Mouse (Mus musculus) stomach, postnatal 0 days (tissue): ENCODE results near the gene Rnf157. TPM values are rescaled to one million over a fixed set of nuclear protein-coding genes. Genes with fewer than 3 reads are reported as not detected.
"Not testable (repeated sequence)": the region's sequence is repeated elsewhere in the genome, so short reads cannot be mapped to it uniquely, and the experiment has no call there.

Experiments used
- ATAC-seq: fragments of 200-750 bp; cut with Nextera tagmentation; 2 replicates; pipeline ENCODE4 v1.8.0; 2017; ENCODE audit not compliant: low FRiP score, low TSS enrichment
- DNase-seq: peaks from one replicate; pipeline ENCODE4 v3.0.0-alpha.2; 2016; ENCODE audit warnings: low spot score
- H3K27ac ChIP-seq: fragments of 300-500 bp; sonication (generic); replicated peaks from 2 replicates; pipeline ENCODE4 v1.5.1; 2014; ENCODE audit warnings: mild to moderate bottlenecking, control low read depth
- H3K27me3 ChIP-seq: fragments of 300-500 bp; sonication (generic); 2 replicates; pipeline ENCODE4 v1.6.1; 2014; ENCODE audit warnings: low read length; ENCODE audit not compliant: control insufficient read depth, insufficient read depth
- H3K36me3 ChIP-seq: fragments of 300-500 bp; sonication (generic); 2 replicates; pipeline ENCODE4 v1.6.1; 2014; ENCODE audit warnings: low read length, mixed read lengths; ENCODE audit not compliant: control insufficient read depth, insufficient read depth
- H3K4me1 ChIP-seq: fragments of 300-500 bp; sonication (generic); replicated peaks from 2 replicates; pipeline ENCODE4 v1.6.1; 2014; ENCODE audit warnings: antibody characterized with exemption; ENCODE audit not compliant: control insufficient read depth, insufficient read depth
- H3K4me2 ChIP-seq: fragments of 300-500 bp; sonication (generic); replicated peaks from 2 replicates; pipeline ENCODE4 v1.6.1; 2014; ENCODE audit warnings: low read depth, mild to moderate bottlenecking, control low read depth, moderate library complexity
- H3K4me3 ChIP-seq: fragments of 300-500 bp; sonication (generic); 2 replicates; pipeline ENCODE4 v1.5.1; 2014; ENCODE audit warnings: low read depth, low read length, control low read depth
- H3K9ac ChIP-seq: fragments of 300-500 bp; sonication (generic); 2 replicates; pipeline ENCODE4 v1.6.1; 2014; ENCODE audit warnings: mild to moderate bottlenecking, low read length, control low read depth, mixed read lengths
- H3K9me3 ChIP-seq: fragments of 300-500 bp; sonication (generic); 2 replicates; pipeline ENCODE4 v1.6.1; 2016; ENCODE audit warnings: low read length; ENCODE audit not compliant: control insufficient read depth
- CTCF ChIP-seq: IDR thresholded peaks from 2 replicates; pipeline ENCODE4 v1.5.1; 2016; ENCODE audit warnings: antibody characterized with exemption, low read depth, mild to moderate bottlenecking, moderate library complexity
- EP300 ChIP-seq: optimal IDR thresholded peaks from 2 replicates; pipeline ENCODE3; 2016; ENCODE audit warnings: antibody characterized with exemption
- WGBS: fragments of 180-500 bp; shearing (Covaris S2); extraction: QIAGEN DNeasy Blood & Tissue Kit; methylation state at CpG from one replicate; pipeline ENCODE4 v1.1.7; 2014; 5-methylcytosine and 5-hydroxymethylcytosine counted together
- polyA plus RNA-seq: library from polyadenylated mRNA; unstranded; fragments of >200 nt; fragmentation: Nextera tagmentation; extraction: Ambion mirVana; gene quantifications from 2 replicates; pipeline ENCODE4 v1.2.1, GENCODE M21; 2015

The Rnf157 gene
- polyA plus RNA-seq, 1 experiment from 2014 or later, result 2.8 TPM

DNA sequence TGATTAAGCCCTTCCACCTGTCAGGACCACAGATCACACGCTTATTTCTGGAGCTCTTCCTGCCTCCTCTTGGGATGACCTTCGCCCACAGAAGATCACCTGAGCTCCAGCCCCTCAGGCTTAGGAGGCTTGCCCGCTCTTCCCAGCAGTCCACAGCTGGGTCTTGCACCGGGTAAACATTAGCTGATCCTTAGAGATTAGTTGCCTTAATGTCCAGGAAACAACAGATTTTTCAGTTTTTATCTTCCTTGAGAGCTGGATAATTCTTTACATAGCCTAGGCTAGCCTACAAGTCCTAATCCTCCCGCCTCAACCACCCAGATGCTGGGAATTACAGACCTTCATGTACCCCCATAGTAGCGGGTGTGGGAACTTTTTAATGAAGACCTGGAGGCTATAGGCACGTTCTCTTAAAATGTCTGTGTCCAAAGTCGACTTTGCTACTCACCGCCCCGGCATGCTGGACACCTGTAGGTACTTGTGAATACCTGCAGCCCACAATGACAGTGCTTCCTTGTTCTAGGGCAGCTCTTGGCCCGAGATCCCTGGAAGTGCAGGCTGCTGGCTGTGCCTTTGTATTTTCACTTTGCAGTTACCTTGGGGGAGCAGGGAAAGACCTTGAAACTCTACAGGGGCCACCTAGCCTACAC lies 18.7 kb upstream of the Rnf157 start:
- H3K27me3 ChIP-seq, result no peaks in the 10 kb centered on the region
- H3K4me2 ChIP-seq, result peak overlapping the region; percentile 28
- H3K4me1 ChIP-seq, result peaks cover 5% of the 10 kb centered on the region
- DNase-seq (peak; percentile 59), ATAC-seq (no peak)
- H3K9ac ChIP-seq, result peak overlapping the region; percentile 45
- H3K9me3 ChIP-seq, result no peaks in the 10 kb centered on the region
- H3K36me3 ChIP-seq, result no peaks in the 10 kb centered on the region
- peak overlapping the region; percentile 89 for H3K27ac ChIP-seq
- H3K4me3 ChIP-seq, result no peak overlapping the region
- WGBS, result 39% methylated on average over 11 of the region's 11 CpGs
- TF ChIP-seq EP300 (no peak), CTCF (no peak)

DNA sequence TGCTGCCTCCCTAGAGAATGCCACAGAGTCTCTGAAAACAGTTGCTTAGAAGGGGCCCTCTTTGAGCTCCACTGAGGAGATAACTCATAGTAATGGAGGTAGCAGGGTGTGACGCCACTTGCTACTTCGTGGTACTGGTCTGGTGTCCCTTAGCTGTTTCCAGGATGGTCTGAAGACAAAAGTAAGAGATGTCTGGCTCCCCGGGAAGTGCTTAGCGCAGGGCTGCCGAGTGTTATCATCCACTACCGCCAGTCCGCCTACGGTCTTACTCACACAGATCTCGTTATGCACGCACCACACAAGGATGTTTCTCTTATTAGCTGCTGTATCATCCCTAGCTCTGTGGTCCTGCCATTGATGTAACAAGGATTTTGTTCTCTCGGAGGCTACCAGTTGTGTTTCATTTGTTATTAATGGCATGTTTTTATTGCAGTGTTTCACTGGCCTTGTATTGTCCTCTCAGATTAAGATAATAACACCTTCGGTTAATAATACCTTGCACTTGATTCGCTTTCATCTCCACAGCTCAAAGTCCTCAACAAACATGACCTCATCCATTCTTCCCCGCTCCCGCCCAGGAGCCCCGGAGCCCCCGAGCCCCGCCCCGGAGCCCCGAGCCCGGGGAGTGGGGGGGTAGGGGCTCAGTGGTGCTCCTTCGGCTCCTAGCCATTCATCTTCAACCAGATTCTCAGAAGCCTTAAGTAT lies 18.0 kb upstream of the Rnf157 start:
- ATAC-seq (no peak), DNase-seq (peak; percentile 56)
- no peaks in the 10 kb centered on the region for H3K27me3 ChIP-seq
- H3K9ac ChIP-seq, result peak overlapping the region; percentile 45; the same call in 1 of the 2 replicates
- no peak for TF ChIP-seq CTCF
- TF ChIP-seq EP300, result no peak
- no peak overlapping the region for H3K4me3 ChIP-seq
- peak overlapping the region; percentile 89 for H3K27ac ChIP-seq
- peak overlapping the region; percentile 28 for H3K4me2 ChIP-seq
- H3K4me1 ChIP-seq, result no peaks in the 10 kb centered on the region; the same call in 1 of the 2 replicates
- 21% methylated on average over 22 of the region's 22 CpGs for WGBS
- H3K9me3 ChIP-seq, result no peaks in the 10 kb centered on the region
- no peaks in the 10 kb centered on the region for H3K36me3 ChIP-seq

DNA sequence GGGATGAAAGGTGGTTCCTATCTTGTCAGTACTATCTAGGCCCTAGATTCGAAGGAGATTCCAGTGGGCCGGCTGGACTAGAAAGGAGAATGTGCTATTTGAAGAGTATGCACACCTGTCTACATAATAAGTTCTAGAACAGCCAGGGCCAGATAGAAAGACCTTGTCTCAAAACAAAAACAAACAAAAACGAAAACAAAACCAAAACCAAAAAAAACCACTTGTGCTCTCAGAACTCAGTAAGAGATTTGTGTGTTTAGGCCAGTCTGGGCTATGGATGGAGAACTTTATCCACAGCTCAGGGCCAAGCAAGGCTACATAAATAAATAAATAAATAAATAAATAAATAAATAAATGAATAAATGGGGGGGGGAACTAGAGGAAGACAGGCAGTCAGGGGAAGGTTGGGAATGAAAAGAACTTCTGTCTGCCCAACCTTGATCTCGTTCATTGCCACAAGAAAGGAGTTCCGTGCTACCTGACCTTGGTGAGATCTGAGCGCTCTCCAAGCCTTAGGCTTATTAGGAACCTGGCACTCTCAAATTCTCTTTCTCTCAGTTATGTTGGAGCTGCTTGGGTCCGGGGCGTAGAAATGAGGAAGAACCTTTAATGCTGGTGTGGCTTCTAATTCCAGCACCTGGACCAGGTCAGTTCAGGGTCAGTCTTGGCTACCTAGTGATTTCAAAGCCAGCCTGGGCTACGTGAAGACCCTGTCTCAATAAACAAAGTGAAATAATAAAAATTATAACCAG lies 17.2 kb upstream of the Rnf157 start:
- no peaks in the 10 kb centered on the region for H3K9me3 ChIP-seq
- H3K4me3 ChIP-seq, result no peak overlapping the region
- no peaks in the 10 kb centered on the region for H3K36me3 ChIP-seq
- no peak overlapping the region for H3K9ac ChIP-seq
- H3K27me3 ChIP-seq, result no peaks in the 10 kb centered on the region
- TF ChIP-seq EP300 (no peak), CTCF (no peak)
- ATAC-seq (no peak), DNase-seq (no peak)
- peak overlapping the region; percentile 89 for H3K27ac ChIP-seq
- no peak overlapping the region for H3K4me2 ChIP-seq
- 67% methylated on average over 9 of the region's 9 CpGs for WGBS
- H3K4me1 ChIP-seq, result no peaks in the 10 kb centered on the region

DNA sequence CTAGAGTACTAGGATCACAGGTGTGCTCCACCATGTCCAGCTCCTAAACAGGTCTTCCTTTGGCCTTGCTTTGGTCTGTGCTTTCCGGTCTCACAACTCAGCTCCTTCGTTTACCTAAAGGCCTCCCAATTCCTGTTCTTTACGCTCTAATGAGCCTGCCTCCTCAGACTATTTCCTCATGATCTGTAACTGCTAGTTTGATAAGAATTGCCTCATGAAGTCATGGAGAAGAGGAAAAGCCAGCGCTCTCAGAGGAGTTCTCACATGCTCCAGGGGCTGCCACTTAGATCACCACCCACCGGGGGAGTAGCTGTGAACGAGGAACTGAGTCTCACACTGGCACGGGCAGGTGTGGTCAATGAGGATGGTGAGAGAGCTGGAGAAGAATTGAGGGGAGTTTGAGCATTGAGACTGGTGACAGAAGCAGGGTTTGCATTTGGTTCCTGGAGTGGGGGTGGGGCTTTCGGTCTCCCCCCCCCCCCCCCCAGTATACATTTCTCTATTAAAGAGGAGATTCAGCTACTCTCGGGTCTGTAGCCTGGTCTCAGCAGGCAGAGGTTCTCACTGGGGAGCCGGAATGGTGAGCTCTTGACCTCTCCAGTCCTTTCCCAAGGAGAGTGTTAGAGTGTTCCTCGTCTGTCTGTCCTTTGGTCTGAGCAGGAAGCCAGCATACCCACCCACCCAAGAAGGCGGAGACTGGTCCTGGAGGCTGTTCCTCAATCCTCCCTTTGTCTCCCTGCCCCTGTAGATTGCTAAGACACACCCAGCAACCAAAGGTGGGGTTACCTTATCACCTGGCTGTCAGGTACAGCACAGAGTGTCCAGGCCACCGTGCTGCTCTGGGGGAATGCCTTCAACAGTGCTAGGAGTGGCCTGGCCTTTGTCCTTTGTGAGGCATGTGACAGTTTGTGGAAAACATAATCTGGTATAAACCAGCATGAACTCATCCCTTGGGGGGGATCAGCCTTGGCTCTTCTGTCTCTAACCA lies 16.3 kb upstream of the Rnf157 start:
- H3K27me3 ChIP-seq, result no peaks in the 10 kb centered on the region
- peak; percentile 86 for DNase-seq
- no peak for TF ChIP-seq EP300
- TF ChIP-seq CTCF, result no peak
- 33% methylated on average over 13 of the region's 13 CpGs for WGBS
- H3K9ac ChIP-seq, result peak overlapping the region; percentile 13; the same call in 1 of the 2 replicates
- ATAC-seq, result peak; percentile 75
- H3K4me3 ChIP-seq, result no peak overlapping the region
- peak overlapping the region; percentile 89 for H3K27ac ChIP-seq
- H3K9me3 ChIP-seq, result no peaks in the 10 kb centered on the region
- H3K4me2 ChIP-seq, result 0 out of 2 replicates have a peak overlapping the region, but pooled peaks have one; percentile 3
- no peaks in the 10 kb centered on the region for H3K4me1 ChIP-seq
- H3K36me3 ChIP-seq, result no peaks in the 10 kb centered on the region

DNA sequence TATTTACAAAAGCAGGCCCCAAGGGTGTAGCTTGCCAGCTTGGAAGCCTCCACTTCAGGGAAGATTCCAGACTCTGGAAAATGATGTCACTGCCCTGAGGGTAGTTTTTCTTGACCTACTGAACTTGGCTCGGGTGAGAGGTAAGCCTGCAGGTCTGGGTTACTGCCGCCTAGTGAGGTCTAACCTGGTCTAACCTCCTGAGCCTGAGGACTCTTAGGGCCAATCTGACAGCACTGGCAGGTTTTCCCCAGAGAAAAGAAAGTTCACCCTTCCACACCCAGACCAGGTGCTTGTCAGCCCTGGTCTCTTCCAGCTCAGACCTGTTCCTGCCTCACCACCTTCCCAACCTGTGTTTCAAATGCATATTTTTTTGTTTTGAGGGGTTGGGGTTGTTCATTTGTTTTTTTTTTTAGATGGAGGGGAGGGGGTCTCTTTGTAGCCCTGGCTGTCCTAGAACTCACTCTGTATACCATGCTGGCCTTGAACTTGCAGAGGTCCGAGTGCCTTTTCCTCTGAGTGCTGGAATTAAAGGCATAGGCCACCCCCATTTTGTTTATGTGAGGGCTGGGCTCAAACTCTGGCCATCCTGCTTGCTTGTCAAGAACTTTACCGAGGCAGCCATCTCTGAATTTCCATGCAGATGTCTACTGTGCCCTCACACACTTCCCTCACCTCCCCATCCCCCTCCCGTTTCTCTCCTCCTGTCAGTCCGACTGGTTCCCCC lies 14.2 kb upstream of the Rnf157 start:
- TF ChIP-seq CTCF (no peak), EP300 (no peak)
- no peaks in the 10 kb centered on the region for H3K27me3 ChIP-seq
- H3K9me3 ChIP-seq, result no peaks in the 10 kb centered on the region
- H3K36me3 ChIP-seq, result no peaks in the 10 kb centered on the region
- no peak overlapping the region for H3K27ac ChIP-seq
- H3K9ac ChIP-seq, result no peak overlapping the region
- no peak for DNase-seq
- no peak overlapping the region for H3K4me3 ChIP-seq
- no peaks in the 10 kb centered on the region for H3K4me1 ChIP-seq
- WGBS, result 71% methylated on average over 6 of the region's 6 CpGs
- no peak for ATAC-seq
- H3K4me2 ChIP-seq, result no peak overlapping the region

- H3K9me3 ChIP-seq, ATAC-seq, DNase-seq, H3K9ac ChIP-seq, H3K4me2 ChIP-seq, H3K36me3 ChIP-seq, H3K27ac ChIP-seq, H3K4me1 ChIP-seq, H3K27me3 ChIP-seq, H3K4me3 ChIP-seq: not testable (repeated sequence)
- 75% methylated on average over 11 of the region's 11 CpGs for WGBS
Observed at GRCm38 (mm10) chr11:116426328-116426727, 13.5 kb upstream of the Rnf157 start.
